Mouse (Mus musculus): Measurements from ENCODE around the gene Gm45194.

The Gm45194 gene

GRCm38 (mm10) chrX:111891089-111891488, at the start of gene Gm45194:
Gene Gm45194, plus strand, starts transcription at chrX:111891389.
- no peak for DNase-seq (ENCODE audit: extremely low spot score)

- no peak for DNase-seq (ENCODE audit: extremely low spot score)
These were observed 35.3 kb upstream of the Gm45194 start for GRCm38 (mm10) chrX:111855878-111856277.

- DNase-seq (ENCODE audit: extremely low spot score) = no peak
These were observed 9.9 kb upstream of the Gm45194 start for GRCm38 (mm10) chrX:111881251-111881650.

DNA sequence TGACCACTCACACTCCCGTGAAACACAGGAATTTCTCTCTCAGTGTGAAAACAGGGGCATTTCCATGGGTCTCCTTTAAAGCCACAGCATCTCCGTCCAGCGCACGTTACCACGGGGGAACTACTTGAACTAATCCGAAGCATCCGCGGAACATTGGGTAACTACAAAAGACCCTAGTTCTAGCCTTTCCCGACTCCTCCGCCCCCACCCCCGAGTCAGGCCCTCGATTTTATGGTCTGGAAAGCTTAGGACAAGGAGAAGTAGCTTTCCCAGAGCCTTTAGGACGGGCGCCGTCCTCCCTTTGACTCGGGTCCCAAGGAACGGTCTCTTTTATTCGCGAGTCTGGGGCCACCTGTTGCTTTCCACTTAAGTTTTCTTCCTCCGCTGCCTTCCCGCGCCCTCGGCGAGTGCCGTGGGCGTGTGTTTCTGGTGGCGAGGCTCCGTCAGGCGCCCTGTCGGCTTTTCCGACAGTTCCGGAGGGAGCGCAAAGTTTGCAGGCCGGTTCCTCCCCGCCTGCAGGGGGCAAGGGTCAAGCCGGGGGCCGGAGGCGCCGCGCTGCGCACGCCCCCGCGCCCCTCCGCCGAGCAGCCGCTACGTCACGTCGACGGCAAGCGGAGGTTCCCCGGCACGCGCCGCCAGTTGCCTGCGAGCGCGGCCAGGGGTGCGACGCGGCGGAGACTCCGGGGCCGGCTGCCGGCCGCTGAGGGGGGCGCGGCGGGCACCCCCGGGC, 3.3 kb downstream of the Gm45194 start:
- peak; percentile 33 for DNase-seq (ENCODE audit: extremely low spot score)

GRCm38 (mm10) chrX:111895084-111895779, 4.0 kb downstream of the Gm45194 start:
- peak; percentile 29 for DNase-seq (ENCODE audit: extremely low spot score)

DNA sequence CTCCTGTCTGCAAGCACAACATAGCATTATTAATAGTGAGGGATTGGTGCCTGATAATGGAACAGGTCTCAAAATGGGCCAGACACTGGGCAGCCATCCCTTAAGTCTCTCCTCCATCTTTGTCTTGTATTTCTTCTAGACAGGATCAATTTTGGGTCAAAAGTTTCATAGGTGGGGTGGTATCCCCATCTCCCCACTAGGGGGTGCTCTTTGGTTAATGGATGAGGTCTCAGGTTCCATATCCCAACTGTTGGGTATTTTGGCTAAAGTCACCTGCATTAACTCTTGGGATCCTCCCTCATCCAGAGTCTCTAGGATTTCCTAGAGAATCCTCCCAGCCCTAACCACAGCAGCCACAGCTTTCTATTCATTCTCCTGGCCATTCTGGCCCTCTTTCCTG, 26.2 kb downstream of the Gm45194 start:
- DNase-seq (ENCODE audit: extremely low spot score) = no peak

DNA sequence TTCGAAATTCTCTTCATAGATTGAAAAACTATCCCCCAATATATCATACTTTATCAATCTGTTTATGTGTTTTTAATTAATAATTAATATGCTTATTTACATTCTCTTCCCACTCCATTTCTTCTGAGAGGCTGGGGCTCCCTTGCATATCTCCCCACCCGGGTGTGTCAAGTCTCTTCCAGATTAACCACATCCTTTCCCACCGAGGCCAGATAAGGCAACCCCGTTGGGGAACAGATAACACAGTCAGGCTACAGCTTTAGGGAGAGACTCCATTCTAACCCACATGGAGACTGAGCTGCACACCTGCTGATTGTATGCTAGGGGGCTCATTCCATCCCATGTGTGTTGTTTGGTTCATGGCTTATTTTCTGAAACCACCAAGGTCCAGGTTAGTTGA, 69.7 kb downstream of the Gm45194 start:
- no peak for DNase-seq (ENCODE audit: extremely low spot score)

DNA sequence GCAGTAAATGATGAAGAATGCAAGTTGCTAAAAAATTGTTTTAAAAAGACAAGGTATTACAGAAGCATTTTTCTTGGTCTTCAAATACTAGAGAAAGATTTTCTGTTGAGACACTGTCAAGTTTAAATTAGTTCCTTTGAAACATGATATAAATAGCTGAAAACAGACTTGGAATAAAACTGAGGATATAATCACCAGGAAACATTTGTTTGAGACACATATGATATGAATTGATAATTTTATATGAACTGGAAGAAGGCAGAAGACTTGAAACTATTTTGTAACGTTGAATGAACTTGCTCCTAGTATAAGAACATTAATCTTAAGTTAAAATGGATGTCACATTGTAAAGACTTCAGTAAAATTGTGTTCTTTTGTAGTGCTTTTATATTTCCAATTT, 108.5 kb downstream of the Gm45194 start:
- no peak for DNase-seq (ENCODE audit: extremely low spot score)

DNA sequence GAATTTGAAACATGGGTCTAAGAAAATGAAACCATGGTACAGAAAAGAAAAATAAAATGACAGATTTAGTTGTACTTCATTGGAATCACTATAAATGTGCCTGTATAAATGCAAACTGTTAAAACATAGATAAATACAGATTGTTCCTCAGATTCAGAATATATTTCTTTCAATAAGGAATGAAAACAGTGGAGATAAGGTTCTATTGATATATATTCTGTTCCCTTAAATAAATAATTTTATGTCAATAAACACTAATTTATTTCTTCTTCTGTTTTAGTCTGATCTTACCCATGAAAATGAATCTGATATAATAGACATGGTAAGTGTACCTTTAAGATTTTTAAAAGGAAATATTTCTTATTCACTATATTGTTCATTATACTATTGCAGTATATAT, 119.5 kb downstream of the Gm45194 start, which contains the start of gene Tex16:
Tex16 (plus strand) TSS at position 301 of the 400 bp plus-strand sequence.
- no peak for DNase-seq (ENCODE audit: extremely low spot score)

DNA sequence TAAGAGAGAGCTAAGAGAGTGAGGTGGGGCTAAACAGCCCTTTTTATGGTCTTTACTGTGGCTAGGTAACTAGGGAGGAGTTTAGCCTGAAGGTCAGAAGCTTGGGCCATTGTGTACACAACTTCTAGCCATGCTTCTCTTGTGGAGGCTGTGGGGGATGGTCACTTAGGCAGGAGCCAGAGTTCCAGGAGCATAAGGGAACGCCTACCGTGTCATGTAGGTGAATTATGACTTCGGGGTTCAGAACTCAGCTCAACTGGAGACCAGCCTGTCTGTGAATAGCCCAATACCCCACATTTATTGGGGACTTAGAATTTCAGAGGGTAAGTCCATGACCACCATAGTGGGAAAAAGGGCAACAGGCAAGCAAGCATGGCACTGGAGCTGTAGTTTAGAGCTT, 347.6 kb downstream of the Gm45194 start, which contains the start of gene 4933403O08Rik:
4933403O08Rik (plus strand) TSS at position 301 of the 400 bp plus-strand sequence.
- DNase-seq (ENCODE audit: extremely low spot score) = no peak

- no peak for DNase-seq (ENCODE audit: extremely low spot score)
These were observed 351.7 kb downstream of the Gm45194 start for GRCm38 (mm10) chrX:112242916-112243315.

DNA sequence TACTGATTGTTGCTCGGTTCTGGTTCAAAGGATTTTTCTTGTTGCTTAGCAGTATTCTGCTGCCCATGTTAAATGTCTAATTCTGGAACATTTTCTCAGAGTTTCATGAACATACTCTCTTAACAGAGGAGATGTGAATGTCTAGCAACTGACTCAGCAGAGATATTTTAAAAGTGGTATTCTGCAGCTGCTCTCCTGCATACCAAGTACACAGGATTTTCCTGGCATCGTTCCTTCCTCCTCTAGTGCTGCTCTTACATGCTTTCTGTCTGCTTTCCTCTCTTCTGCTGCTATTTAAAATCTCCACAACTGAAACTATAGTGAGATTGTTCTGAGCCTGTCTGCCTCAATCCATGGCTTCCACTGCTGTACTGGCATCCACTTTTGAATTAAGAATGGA, 364.3 kb downstream of the Gm45194 start:
- DNase-seq (ENCODE audit: extremely low spot score) = no peak

- DNase-seq (ENCODE audit: extremely low spot score) = no peak
These were observed 382.4 kb downstream of the Gm45194 start for GRCm38 (mm10) chrX:112273550-112273949.

All from embryo, embryonic 9.5 days (tissue).